7 mouse cellular contexts compared by ENCODE assay signal in the genomic region with DNA sequence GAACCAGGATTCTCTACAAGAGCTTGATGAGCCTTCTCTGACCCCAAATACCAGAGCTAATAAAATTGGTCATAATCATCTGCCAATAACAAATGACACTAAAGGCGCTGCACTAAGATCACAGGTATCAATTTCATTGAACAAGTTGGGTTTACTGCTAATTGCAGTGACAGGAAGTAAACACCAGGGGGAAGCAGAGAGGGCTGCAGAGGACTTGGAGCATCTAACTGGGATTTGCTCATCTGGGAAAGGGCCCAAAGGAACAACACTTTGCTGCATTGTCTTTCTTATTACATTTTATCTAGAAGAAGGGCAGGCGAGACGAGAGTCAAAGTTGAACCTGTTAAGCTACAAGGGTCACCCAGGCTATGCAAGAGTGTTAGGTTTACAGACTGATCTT. TPM values are rescaled to one million over a fixed set of nuclear protein-coding genes. Genes with fewer than 3 reads are reported as not detected.
A peak's percentile ranks its signal among the peaks of the same experiment; 100 is the strongest.
DNase-seq lines count a peak whose midpoint lies in the region.

No protein-coding gene starts in this region.

- peak; percentile 18 for DNase-seq in 3134 (ENCODE audit: extremely low read depth, insufficient read length, low spot score)
- DNase-seq in A20 (ENCODE audit: low read depth, low spot score) = peak; percentile 44
- DNase-seq in adrenal gland, postnatal 14 days = peak; percentile 77
- peak; percentile 30 for DNase-seq in embryonic facial prominence, embryonic 10.5 days (ENCODE audit: low spot score)
- peak; percentile 70 for DNase-seq in kidney, postnatal 10 days
- peak; percentile 65 to 75 for DNase-seq in lung, adult 18-20 months
- DNase-seq in right cerebral cortex, postnatal 4 days = peak; percentile 37

- H3K4me3 ChIP-seq in embryonic facial prominence, embryonic 10.5 days = no peak overlapping the region

- H3K27me3 ChIP-seq in embryonic facial prominence, embryonic 10.5 days (replicated peaks; ENCODE audit: low read depth, poor library complexity, severe bottlenecking) = no peaks in the 10 kb centered on the region

- H3K36me3 ChIP-seq in embryonic facial prominence, embryonic 10.5 days (replicated peaks) = peaks cover 98% of the 10 kb centered on the region

- 65% methylated on average over 3 of the region's 3 CpGs for WGBS in embryonic facial prominence, embryonic 10.5 days

- no peak overlapping the region for H3K27ac ChIP-seq in embryonic facial prominence, embryonic 10.5 days (replicated peaks)

- H3K9me3 ChIP-seq in embryonic facial prominence, embryonic 10.5 days = no peaks in the 10 kb centered on the region

- H3K4me1 ChIP-seq in embryonic facial prominence, embryonic 10.5 days = no peaks in the 10 kb centered on the region

RNA-seq across cellular contexts. Expression of a gene that starts 43.7 kb away (rescaled TPM):
- 41.2 and 43.0 TPM in 2 replicates for total RNA-seq in adrenal gland, postnatal 14 days (2021)
- 0.11 TPM in 1 of 2 replicates, not detected in the other for polyA plus RNA-seq in embryonic facial prominence, embryonic 10.5 days (2016; fragmentation: Nextera tagmentation; extraction: Ambion mirVana)

RNA-seq across cellular contexts. Expression of a gene that starts 57.0 kb away (rescaled TPM):
- total RNA-seq in adrenal gland, postnatal 14 days (2021) = 53.4 and 55.1 TPM in 2 replicates
- polyA plus RNA-seq in embryonic facial prominence, embryonic 10.5 days (2016; fragmentation: Nextera tagmentation; extraction: Ambion mirVana) = 83.0 and 88.8 TPM in 2 replicates

RNA-seq across cellular contexts. Expression of a gene that starts 57.1 kb away (rescaled TPM):
- 21.3 and 21.4 TPM in 2 replicates for total RNA-seq in adrenal gland, postnatal 14 days (2021)
- polyA plus RNA-seq in embryonic facial prominence, embryonic 10.5 days (2016; fragmentation: Nextera tagmentation; extraction: Ambion mirVana) = 37.5 and 38.8 TPM in 2 replicates

Comparison
In these comparisons a context has a peak if more than half of its experiments do, and no peak if none do; other contexts are left out.
1. DNase-seq: peak in every context shown above with its lines; median percentile 77 in adrenal gland, postnatal 14 days; 70 in kidney, postnatal 10 days; 70 in lung, adult 18-20 months; 44 in A20; 37 in right cerebral cortex, postnatal 4 days; 30 in embryonic facial prominence, embryonic 10.5 days; 18 in 3134.